Mouse (Mus musculus): ENCODE data around the gene Dph1.

The Dph1 gene

GRCm38 (mm10) chr11:75173799-75174165 lies 17.3 kb downstream of the Dph1 start:
- DNase-seq (ENCODE audit: low read depth, low spot score) = no peak

GRCm38 (mm10) chr11:75173095-75173798 lies 17.8 kb downstream of the Dph1 start:
- peak; percentile 96 for DNase-seq (ENCODE audit: low read depth, low spot score)

GRCm38 (mm10) chr11:75172151-75173094 lies 18.6 kb downstream of the Dph1 start:
- peak; percentile 75 for DNase-seq (ENCODE audit: low read depth, low spot score)

GRCm38 (mm10) chr11:75171186-75171865 lies 19.7 kb downstream of the Dph1 start:
- peak; percentile 51 for DNase-seq (ENCODE audit: low read depth, low spot score)

GRCm38 (mm10) chr11:75170136-75170751 lies 20.8 kb downstream of the Dph1 start:
- DNase-seq (ENCODE audit: low read depth, low spot score) = peak; percentile 91

- DNase-seq (ENCODE audit: low read depth, low spot score) = peak; percentile 25
Observed at GRCm38 (mm10) chr11:75169405-75170080, 21.5 kb downstream of the Dph1 start, which contains the start of gene Hic1. Hic1 (minus strand) TSS chr11:75169519.

GRCm38 (mm10) chr11:75168590-75169361 lies 22.3 kb downstream of the Dph1 start:
- peak; percentile 89 for DNase-seq (ENCODE audit: low read depth, low spot score)

- peak; percentile 64 for DNase-seq (ENCODE audit: low read depth, low spot score)
Observed at GRCm38 (mm10) chr11:75167643-75168589, 23.1 kb downstream of the Dph1 start.

- DNase-seq (ENCODE audit: low read depth, low spot score) = peak; percentile 66
Observed at GRCm38 (mm10) chr11:75166861-75167642, 24.0 kb downstream of the Dph1 start.

- DNase-seq (ENCODE audit: low read depth, low spot score) = peak; percentile 24
Observed at GRCm38 (mm10) chr11:75166193-75166842, 24.7 kb downstream of the Dph1 start.

- DNase-seq (ENCODE audit: low read depth, low spot score) = peak; percentile 80
Observed at GRCm38 (mm10) chr11:75165441-75166192, 25.4 kb downstream of the Dph1 start.

- DNase-seq (ENCODE audit: low read depth, low spot score) = no peak
Observed at GRCm38 (mm10) chr11:75164750-75165149, 26.3 kb downstream of the Dph1 start.

- no peak for DNase-seq (ENCODE audit: low read depth, low spot score)
Observed at GRCm38 (mm10) chr11:75164051-75164450, 27.0 kb downstream of the Dph1 start.

- DNase-seq (ENCODE audit: low read depth, low spot score) = no peak
Observed at GRCm38 (mm10) chr11:75163379-75163778, 27.7 kb downstream of the Dph1 start.

GRCm38 (mm10) chr11:75162591-75163080 lies 28.4 kb downstream of the Dph1 start:
- no peak for DNase-seq (ENCODE audit: low read depth, low spot score)

GRCm38 (mm10) chr11:75161417-75162008 lies 29.5 kb downstream of the Dph1 start:
- no peak for DNase-seq (ENCODE audit: low read depth, low spot score)

All from CD4-positive helper T cell, adult 2 months (primary cell).